In genomic region chr2:90887627-90888026, GRCm38 (mm10) we compare ENCODE assay signal across 16 mouse cellular contexts. TPM values are rescaled to one million over a fixed set of nuclear protein-coding genes. Genes with fewer than 3 reads are reported as not detected.
DNase-seq lines count a peak whose midpoint lies in the region; ATAC-seq and TF ChIP-seq lines count a peak whose summit lies in the region.
"Had no signal": no experiment of that assay in that cellular context is flagged by ENCODE, and none has a peak within 500 bp of the region (broad histone marks: within the 10 kb centered on the region; RNA-seq: fewer than 3 reads in every experiment).

No protein-coding gene starts in this region.

- peaks cover 43% of the 10 kb centered on the region for H3K4me1 ChIP-seq in forebrain, embryonic 15.5 days
- H3K4me1 ChIP-seq in midbrain, embryonic 14.5 days (ENCODE audit: control insufficient read depth, insufficient read depth, low read length), result peaks cover 37% of the 10 kb centered on the region
- peaks cover 37% of the 10 kb centered on the region for H3K4me1 ChIP-seq in olfactory bulb, adult 2 months (ENCODE audit: control insufficient read depth, insufficient read depth, low read length)

- peak overlapping the region; percentile 49 for H3K4me3 ChIP-seq in left cerebral cortex, adult 2 months
- peak overlapping the region; percentile 74 for H3K4me3 ChIP-seq in forebrain, embryonic 15.5 days
- peak overlapping the region; percentile 71 for H3K4me3 ChIP-seq in midbrain, embryonic 14.5 days (replicated peaks; ENCODE audit: low read depth, low read length)
- peak overlapping the region; percentile 78 for H3K4me3 ChIP-seq in olfactory bulb, adult 2 months (ENCODE audit: insufficient read depth, low read depth, low read length)
- H3K4me3 ChIP-seq: kidney, embryonic 15.5 days had no signal

- no peak for TF ChIP-seq POLR2A in olfactory bulb, adult 2 months (IDR thresholded peaks at IDR 0.05; ENCODE audit: insufficient read depth, low read depth, low read length)

- no peaks in the 10 kb centered on the region for H3K36me3 ChIP-seq in forebrain, embryonic 15.5 days
- H3K36me3 ChIP-seq in midbrain, embryonic 14.5 days (ENCODE audit: control insufficient read depth, insufficient read depth, low read length), result peaks cover 15% of the 10 kb centered on the region
- H3K36me3 ChIP-seq: kidney, embryonic 15.5 days had no signal

- intact Hi-C loops in left cerebral cortex, adult 2 months (cut with DNase I), result loop anchor here (2.0 kb wide), 1 partner anchor 17 kb away; no protein-coding TSS in a partner anchor
- intact Hi-C loops in left cerebral cortex, postnatal 14 days (cut with DNase I), result no loop called here

- peak overlapping the region; percentile 93; the same call in 1 of the 2 replicates for H3K9ac ChIP-seq in forebrain, embryonic 15.5 days (replicated peaks)
- H3K9ac ChIP-seq in midbrain, embryonic 14.5 days (replicated peaks; ENCODE audit: low read length), result peak overlapping the region; percentile 93
- H3K9ac ChIP-seq: kidney, embryonic 15.5 days had no signal

- ATAC-seq in forebrain, embryonic 15.5 days (replicated peaks), result no peak
- ATAC-seq in midbrain, embryonic 14.5 days (ENCODE audit: low FRiP score, low TSS enrichment), result no peak

- TF ChIP-seq CTCF in left cerebral cortex, adult 2 months (IDR thresholded peaks at IDR 0.05), result no peak
- TF ChIP-seq CTCF in olfactory bulb, adult 2 months (IDR thresholded peaks at IDR 0.05; ENCODE audit: insufficient read depth, low read depth, low read length), result no peak

- peak overlapping the region; percentile 83 for H3K4me2 ChIP-seq in forebrain, embryonic 15.5 days (replicated peaks)
- peak overlapping the region; percentile 82 for H3K4me2 ChIP-seq in midbrain, embryonic 14.5 days (ENCODE audit: low read length)
- H3K4me2 ChIP-seq: kidney, embryonic 15.5 days had no signal

- whole genome bisulfite sequencing in forebrain, embryonic 15.5 days, result 63% methylated on average over 5 of the region's 5 CpGs
- 70% methylated on average over 5 of the region's 5 CpGs for WGBS in midbrain, embryonic 14.5 days
- 47% methylated on average over 5 of the region's 5 CpGs for WGBS in olfactory bulb, adult 2 months

- no peaks in the 10 kb centered on the region for H3K9me3 ChIP-seq in forebrain, embryonic 15.5 days
- H3K9me3 ChIP-seq in midbrain, embryonic 14.5 days (ENCODE audit: control insufficient read depth, low read length), result no peaks in the 10 kb centered on the region

- DNase-seq in left cerebral cortex, adult 2 months (ENCODE audit: extremely low spot score in 1 of 2, low spot score in 2 of 2), result no peak
- no peak for DNase-seq in left cerebral cortex, postnatal 14 days (ENCODE audit: low spot score in 2 of 2)
- DNase-seq in midbrain, embryonic 14.5 days, result no peak
- no peak for DNase-seq in embryo, embryonic 10 days (ENCODE audit: low spot score)
- DNase-seq in lung, postnatal 36 days, result no peak
- DNase-seq: adrenal gland, postnatal 25 days; cerebellum, adult 9-11 months; lung, adult 18-20 months; lung, postnatal 4 days; thymus, postnatal 4 days had no signal

- H3K27ac ChIP-seq in left cerebral cortex, adult 2 months, result peak overlapping the region; percentile 97
- H3K27ac ChIP-seq in forebrain, embryonic 15.5 days (replicated peaks), result no peak overlapping the region
- H3K27ac ChIP-seq in midbrain, embryonic 14.5 days (replicated peaks; ENCODE audit: low read depth, low read length), result no peak overlapping the region
- peak overlapping the region; percentile 93 for H3K27ac ChIP-seq in olfactory bulb, adult 2 months (ENCODE audit: insufficient read depth, low read depth, low read length)
- H3K27ac ChIP-seq: kidney, embryonic 15.5 days had no signal

- peaks cover 18% of the 10 kb centered on the region; the same call in 1 of the 2 replicates for H3K27me3 ChIP-seq in forebrain, embryonic 15.5 days
- peaks cover 28% of the 10 kb centered on the region for H3K27me3 ChIP-seq in midbrain, embryonic 14.5 days (ENCODE audit: control insufficient read depth, insufficient read depth, low read length)

RNA-seq across cellular contexts. Expression of gene C1qtnf4, which starts 2.0 kb away (rescaled TPM):
- 100 to 1,000 TPM; 259 to 287 TPM for total RNA-seq in left cerebral cortex, adult 2 months (2021)
- total RNA-seq in left cerebral cortex, postnatal 14 days (2021), result 100 to 1,000 TPM; 261 to 310 TPM
- 68.5 and 70.6 TPM in 2 replicates for polyA plus RNA-seq in forebrain, embryonic 15.5 days (2015; fragmentation: Nextera tagmentation; extraction: Ambion mirVana)
- polyA plus RNA-seq in midbrain, embryonic 14.5 days (2014; fragmentation: Nextera tagmentation; extraction: Ambion mirVana), result 95.3 and 152 TPM in 2 replicates
- not detected in 2 replicates for polyA plus RNA-seq in olfactory bulb, adult 2 months (2012; ENCODE audit: insufficient read depth, insufficient read length, low replicate concordance, missing spikeins)
- total RNA-seq: granulocyte monocyte progenitor cell, adult 5-6 weeks; monocyte, adult 5-6 weeks had no signal
- polyA plus RNA-seq: G1E had no signal

RNA-seq across cellular contexts. Expression of gene Kbtbd4, which starts 16.9 kb away (rescaled TPM):
- 10 to 100 TPM; 36.5 to 41.2 TPM for total RNA-seq in left cerebral cortex, adult 2 months (2021)
- total RNA-seq in left cerebral cortex, postnatal 14 days (2021), result 10 to 100 TPM; 33.1 to 35.0 TPM
- polyA plus RNA-seq in forebrain, embryonic 15.5 days (2015; fragmentation: Nextera tagmentation; extraction: Ambion mirVana), result 58.7 and 63.8 TPM in 2 replicates
- 48.6 and 55.2 TPM in 2 replicates for polyA plus RNA-seq in midbrain, embryonic 14.5 days (2014; fragmentation: Nextera tagmentation; extraction: Ambion mirVana)
- not detected in 2 replicates for polyA plus RNA-seq in olfactory bulb, adult 2 months (2012; ENCODE audit: insufficient read depth, insufficient read length, low replicate concordance, missing spikeins)

RNA-seq across cellular contexts. Expression of gene Ndufs3, which starts 17.0 kb away (rescaled TPM):
- total RNA-seq in left cerebral cortex, adult 2 months (2021), result 100 to 1,000 TPM; 217 to 242 TPM
- 100 to 1,000 TPM; 224 to 244 TPM for total RNA-seq in left cerebral cortex, postnatal 14 days (2021)
- 213 and 219 TPM in 2 replicates for polyA plus RNA-seq in forebrain, embryonic 15.5 days (2015; fragmentation: Nextera tagmentation; extraction: Ambion mirVana)
- 212 and 214 TPM in 2 replicates for polyA plus RNA-seq in midbrain, embryonic 14.5 days (2014; fragmentation: Nextera tagmentation; extraction: Ambion mirVana)
- polyA plus RNA-seq in olfactory bulb, adult 2 months (2012; ENCODE audit: insufficient read depth, insufficient read length, low replicate concordance, missing spikeins), result not detected in 2 replicates

RNA-seq across cellular contexts. Expression of gene Mtch2, which starts 40.7 kb away (rescaled TPM):
- 100 to 1,000 TPM in 1 of 2 experiments, 10 to 100 TPM in 1; 99.8 to 115 TPM for total RNA-seq in left cerebral cortex, adult 2 months (2021)
- 100 to 1,000 TPM; 129 to 134 TPM for total RNA-seq in left cerebral cortex, postnatal 14 days (2021)
- 266 and 283 TPM in 2 replicates for polyA plus RNA-seq in forebrain, embryonic 15.5 days (2015; fragmentation: Nextera tagmentation; extraction: Ambion mirVana)
- polyA plus RNA-seq in midbrain, embryonic 14.5 days (2014; fragmentation: Nextera tagmentation; extraction: Ambion mirVana), result 280 and 285 TPM in 2 replicates
- 367 TPM in 1 of 2 replicates, not detected in the other for polyA plus RNA-seq in olfactory bulb, adult 2 months (2012; ENCODE audit: insufficient read depth, insufficient read length, low replicate concordance, missing spikeins)

RNA-seq across cellular contexts. Expression of gene Celf1, which starts 52.6 kb away (rescaled TPM):
- 100 to 1,000 TPM; 146 to 149 TPM for total RNA-seq in left cerebral cortex, adult 2 months (2021)
- total RNA-seq in left cerebral cortex, postnatal 14 days (2021), result 100 to 1,000 TPM; 134 to 147 TPM
- polyA plus RNA-seq in forebrain, embryonic 15.5 days (2015; fragmentation: Nextera tagmentation; extraction: Ambion mirVana), result 132 and 136 TPM in 2 replicates
- polyA plus RNA-seq in midbrain, embryonic 14.5 days (2014; fragmentation: Nextera tagmentation; extraction: Ambion mirVana), result 83.9 and 95.3 TPM in 2 replicates
- polyA plus RNA-seq in olfactory bulb, adult 2 months (2012; ENCODE audit: insufficient read depth, insufficient read length, low replicate concordance, missing spikeins), result 177 and 210 TPM in 2 replicates

Comparison
In these comparisons a context has a peak if more than half of its experiments do, and no peak if none do; other contexts are left out.
1. H3K27ac ChIP-seq: peak in left cerebral cortex, adult 2 months (single experiment) and olfactory bulb, adult 2 months (single experiment); none in forebrain, embryonic 15.5 days (single experiment) and midbrain, embryonic 14.5 days (single experiment).
2. RNA of gene C1qtnf4, which starts 2.0 kb away (polyA plus RNA-seq): 95.3 to 152 TPM in midbrain, embryonic 14.5 days and 68.5 to 70.6 TPM in forebrain, embryonic 15.5 days; not detected in olfactory bulb, adult 2 months; every median in the first group is over 10 times any median in the second.
3. Peak in every context shown above with its lines, with median percentiles within 50 percentile points of each other: H3K4me3 ChIP-seq.